Comparison of ENCODE assay signal across 7 mouse cellular contexts in genomic region chr13:95778761-95779161, GRCm38 (mm10).
A peak's percentile ranks its signal among the peaks of the same experiment; 100 is the strongest.
DNase-seq lines count a peak whose midpoint lies in the region; ATAC-seq lines count a peak whose summit lies in the region.

No protein-coding gene starts in this region.

- no peak overlapping the region for H3K4me2 ChIP-seq in kidney, embryonic 14.5 days (replicated peaks; ENCODE audit: low read depth, low read length)

- no peaks in the 10 kb centered on the region for H3K27me3 ChIP-seq in kidney, embryonic 14.5 days (ENCODE audit: control insufficient read depth, insufficient read depth, low read length)
- H3K27me3 ChIP-seq in embryonic facial prominence, embryonic 10.5 days (replicated peaks; ENCODE audit: low read depth, poor library complexity, severe bottlenecking) = no peaks in the 10 kb centered on the region

- ATAC-seq in kidney, embryonic 14.5 days (ENCODE audit: low FRiP score, low TSS enrichment) = peak; percentile 57
- ATAC-seq in hematopoietic stem cell, adult 5-6 weeks (replicated peaks in 1 of 2; ENCODE audit: insufficient read depth in 1 of 2, low FRiP score in 2 of 2, low TSS enrichment in 1 of 2, low read depth in 1 of 2, poor library complexity in 2 of 2, severe bottlenecking in 2 of 2) = peak; percentile 54 to 65; a peak in 2 of 4 replicates
- peak; percentile 87 for ATAC-seq in megakaryocyte, adult 5-6 weeks (ENCODE audit: poor library complexity, severe bottlenecking)

- H3K36me3 ChIP-seq in kidney, embryonic 14.5 days (ENCODE audit: control insufficient read depth, insufficient read depth, low read length) = no peaks in the 10 kb centered on the region
- no peaks in the 10 kb centered on the region for H3K36me3 ChIP-seq in embryonic facial prominence, embryonic 10.5 days (replicated peaks)

- H3K27ac ChIP-seq in kidney, embryonic 14.5 days (ENCODE audit: low read depth, low read length) = no peak overlapping the region
- peak overlapping the region; percentile 10 for H3K27ac ChIP-seq in embryonic facial prominence, embryonic 10.5 days (replicated peaks)

- no peak for DNase-seq in kidney, adult 18-20 months
- peak; percentile 70 for DNase-seq in embryonic facial prominence, embryonic 10.5 days (ENCODE audit: low spot score)
- no peak for DNase-seq in cerebellum, adult 9-11 months
- DNase-seq in MN1 (ENCODE audit: low spot score) = no peak

- H3K9me3 ChIP-seq in kidney, embryonic 14.5 days (ENCODE audit: control insufficient read depth, low read length) = no peaks in the 10 kb centered on the region
- no peaks in the 10 kb centered on the region for H3K9me3 ChIP-seq in embryonic facial prominence, embryonic 10.5 days

- H3K4me1 ChIP-seq in kidney, embryonic 14.5 days (ENCODE audit: control insufficient read depth, insufficient read depth, low read length) = peaks cover 19% of the 10 kb centered on the region
- peaks cover 74% of the 10 kb centered on the region for H3K4me1 ChIP-seq in embryonic facial prominence, embryonic 10.5 days

- no peak overlapping the region for H3K4me3 ChIP-seq in kidney, embryonic 14.5 days (ENCODE audit: low read length)
- no peak overlapping the region for H3K4me3 ChIP-seq in embryonic facial prominence, embryonic 10.5 days

- WGBS in kidney, embryonic 14.5 days = 25% methylated on average over 9 of the region's 9 CpGs
- WGBS in embryonic facial prominence, embryonic 10.5 days = 45% methylated on average over 9 of the region's 9 CpGs

- H3K9ac ChIP-seq in kidney, embryonic 14.5 days (ENCODE audit: low read depth, low read length) = no peak overlapping the region
